Mouse (Mus musculus): ENCODE measurements around the gene Cemip.
"Not testable (repeated sequence)": the region's sequence is repeated elsewhere in the genome, so short reads cannot be mapped to it uniquely, and the experiment has no call there.

The Cemip gene

GRCm38 (mm10) chr7:84086039-84086829, at the start of gene Cemip:
Gene Cemip (minus strand): TSS chr7:84086502.
- peak; percentile 26 to 40 for DNase-seq (ENCODE audit: low spot score in 2 of 2)

- DNase-seq (ENCODE audit: low spot score in 2 of 2): peak in 1 of 2 experiments; percentile 43
Measured at GRCm38 (mm10) chr7:84132704-84133103, 46.4 kb upstream of the Cemip start.

- DNase-seq (ENCODE audit: low spot score in 2 of 2): no peak
Measured at GRCm38 (mm10) chr7:84131736-84132135, 45.4 kb upstream of the Cemip start.

- peak; percentile 71 to 79 for DNase-seq (ENCODE audit: low spot score in 2 of 2)
Measured at GRCm38 (mm10) chr7:84128661-84129060, 42.4 kb upstream of the Cemip start.

GRCm38 (mm10) chr7:84125730-84126129, 39.4 kb upstream of the Cemip start:
- no peak for DNase-seq (ENCODE audit: low spot score in 2 of 2)

- DNase-seq (ENCODE audit: low spot score in 2 of 2): not testable (repeated sequence)
Measured at GRCm38 (mm10) chr7:84123651-84124050, 37.3 kb upstream of the Cemip start.

- DNase-seq (ENCODE audit: low spot score in 2 of 2): no peak
Measured at GRCm38 (mm10) chr7:84121778-84122177, 35.5 kb upstream of the Cemip start.

- DNase-seq (ENCODE audit: low spot score in 2 of 2): no peak
Measured at GRCm38 (mm10) chr7:84120142-84120760, 33.9 kb upstream of the Cemip start.

- no peak for DNase-seq (ENCODE audit: low spot score in 2 of 2)
Measured at GRCm38 (mm10) chr7:84119216-84120105, 33.2 kb upstream of the Cemip start.

GRCm38 (mm10) chr7:84117543-84118122, 31.3 kb upstream of the Cemip start:
- peak; percentile 15 to 30 for DNase-seq (ENCODE audit: low spot score in 2 of 2)

- peak; percentile 29 to 42 for DNase-seq (ENCODE audit: low spot score in 2 of 2)
Measured at GRCm38 (mm10) chr7:84116621-84117542, 30.6 kb upstream of the Cemip start.

GRCm38 (mm10) chr7:84115385-84115784, 29.1 kb upstream of the Cemip start:
- DNase-seq (ENCODE audit: low spot score in 2 of 2): no peak

- DNase-seq (ENCODE audit: low spot score in 2 of 2): no peak
Measured at GRCm38 (mm10) chr7:84114775-84115174, 28.5 kb upstream of the Cemip start.

- DNase-seq (ENCODE audit: low spot score in 2 of 2): no peak
Measured at GRCm38 (mm10) chr7:84113035-84113390, 26.7 kb upstream of the Cemip start.

GRCm38 (mm10) chr7:84112351-84113034, 26.2 kb upstream of the Cemip start:
- DNase-seq (ENCODE audit: low spot score in 2 of 2): no peak

- DNase-seq (ENCODE audit: low spot score in 2 of 2): no peak
Measured at GRCm38 (mm10) chr7:84111716-84112350, 25.5 kb upstream of the Cemip start.

- no peak for DNase-seq (ENCODE audit: low spot score in 2 of 2)
Measured at GRCm38 (mm10) chr7:84106942-84107341, 20.6 kb upstream of the Cemip start.

- DNase-seq (ENCODE audit: low spot score in 2 of 2): no peak
Measured at GRCm38 (mm10) chr7:84102589-84102988, 16.3 kb upstream of the Cemip start.

GRCm38 (mm10) chr7:84100672-84101071, 14.4 kb upstream of the Cemip start:
- no peak for DNase-seq (ENCODE audit: low spot score in 2 of 2)

- no peak for DNase-seq (ENCODE audit: low spot score in 2 of 2)
Measured at GRCm38 (mm10) chr7:84098098-84098497, 11.8 kb upstream of the Cemip start.
